18 mouse cellular contexts compared by ENCODE assay signal in genomic region chr10:83208436-83208835, GRCm38 (mm10).
"Had no signal": no experiment of that assay in that cellular context is flagged by ENCODE, and none has a peak within 500 bp of the region (broad histone marks: within the 10 kb centered on the region; RNA-seq: fewer than 3 reads in every experiment).

No protein-coding gene starts in this region.

- H3K4me3 ChIP-seq: liver, embryonic 15.5 days; lung, embryonic 15.5 days; megakaryocyte, embryonic 14.5 days; midbrain, embryonic 13.5 days; neural tube, embryonic 12.5 days; stomach, embryonic 15.5 days had no signal

- ATAC-seq: liver, postnatal 0 days; lung, postnatal 0 days; midbrain, embryonic 13.5 days had no signal

- H3K9me3 ChIP-seq: liver, embryonic 15.5 days; lung, embryonic 15.5 days; midbrain, embryonic 13.5 days; neural tube, embryonic 12.5 days; stomach, embryonic 15.5 days had no signal

- H3K9ac ChIP-seq: liver, embryonic 15.5 days; liver, postnatal 0 days; lung, embryonic 15.5 days; midbrain, embryonic 13.5 days; neural tube, embryonic 12.5 days; stomach, embryonic 15.5 days had no signal

- H3K36me3 ChIP-seq: liver, embryonic 15.5 days; lung, embryonic 15.5 days; midbrain, embryonic 13.5 days; neural tube, embryonic 12.5 days; stomach, embryonic 15.5 days had no signal

- DNase-seq: liver, postnatal 0 days; lung, adult 2 months; lung, postnatal 14 days; lung, postnatal 36 days; right cerebral cortex, postnatal 14 days; thymus, adult 2 months; thymus, postnatal 25 days; thymus, postnatal 4 days had no signal

- H3K27ac ChIP-seq: liver, embryonic 15.5 days; lung, embryonic 15.5 days; macrophage; midbrain, embryonic 13.5 days; neural tube, embryonic 12.5 days; stomach, embryonic 15.5 days; stomach, postnatal 0 days had no signal

- H3K4me2 ChIP-seq: liver, embryonic 15.5 days; lung, embryonic 15.5 days; midbrain, embryonic 11.5 days; midbrain, embryonic 13.5 days; neural tube, embryonic 12.5 days; stomach, embryonic 15.5 days had no signal

- H3K27me3 ChIP-seq: liver, embryonic 15.5 days; lung, embryonic 15.5 days; midbrain, embryonic 13.5 days; neural tube, embryonic 12.5 days; stomach, embryonic 15.5 days had no signal

- H3K4me1 ChIP-seq: liver, embryonic 15.5 days; lung, embryonic 15.5 days; neural tube, embryonic 12.5 days had no signal
